Mouse (Mus musculus) gastrocnemius, postnatal 25 days (tissue): Measurements from ENCODE around the gene Lbx2. TPM values are rescaled to one million over a fixed set of nuclear protein-coding genes. Genes with fewer than 3 reads are reported as not detected.

ENCODE experiments used
- DNase-seq: peaks from one replicate; pipeline ENCODE4 v3.0.0; 2022
- total RNA-seq, 2 experiments: library from RNA; stranded (reverse); gene quantifications; 1 replicate in 1 of 2; 2 replicates in 1 of 2; pipeline ENCODE4 v1.2.3; 2021

Lbx2 gene
- total RNA-seq, 2 experiments from 2014 or later: not detected

DNA sequence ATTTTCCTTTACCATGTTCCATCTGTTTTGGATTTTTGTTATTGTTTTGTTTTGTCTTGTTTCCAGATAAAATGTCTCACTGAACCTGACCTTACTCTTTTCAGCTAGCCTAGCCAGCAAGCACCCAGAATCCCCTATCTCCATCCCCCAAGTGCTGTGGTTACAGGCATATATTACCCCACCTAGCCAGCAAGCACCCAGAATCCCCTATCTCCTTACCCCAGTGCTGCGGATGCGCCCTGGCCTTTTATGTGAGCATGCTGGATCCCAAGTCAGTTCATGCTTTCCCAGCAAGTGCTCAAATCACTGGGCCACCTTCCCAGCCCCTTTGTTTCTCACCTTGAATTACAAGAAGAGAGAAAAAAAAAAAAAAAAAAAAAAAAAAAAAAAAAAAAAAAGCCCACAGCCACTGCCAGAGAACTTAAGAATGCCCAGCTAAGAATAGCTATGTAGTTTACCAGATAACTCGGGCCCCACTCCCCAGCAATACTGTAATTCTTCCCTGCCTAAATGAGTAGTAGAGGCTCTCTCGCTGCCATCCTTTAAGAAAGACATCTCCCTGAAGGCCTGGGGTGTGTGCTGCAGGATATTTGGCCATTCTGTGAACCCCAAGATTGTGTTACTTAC is 25.5 kb downstream of the Lbx2 start:
- no peak for DNase-seq

DNA sequence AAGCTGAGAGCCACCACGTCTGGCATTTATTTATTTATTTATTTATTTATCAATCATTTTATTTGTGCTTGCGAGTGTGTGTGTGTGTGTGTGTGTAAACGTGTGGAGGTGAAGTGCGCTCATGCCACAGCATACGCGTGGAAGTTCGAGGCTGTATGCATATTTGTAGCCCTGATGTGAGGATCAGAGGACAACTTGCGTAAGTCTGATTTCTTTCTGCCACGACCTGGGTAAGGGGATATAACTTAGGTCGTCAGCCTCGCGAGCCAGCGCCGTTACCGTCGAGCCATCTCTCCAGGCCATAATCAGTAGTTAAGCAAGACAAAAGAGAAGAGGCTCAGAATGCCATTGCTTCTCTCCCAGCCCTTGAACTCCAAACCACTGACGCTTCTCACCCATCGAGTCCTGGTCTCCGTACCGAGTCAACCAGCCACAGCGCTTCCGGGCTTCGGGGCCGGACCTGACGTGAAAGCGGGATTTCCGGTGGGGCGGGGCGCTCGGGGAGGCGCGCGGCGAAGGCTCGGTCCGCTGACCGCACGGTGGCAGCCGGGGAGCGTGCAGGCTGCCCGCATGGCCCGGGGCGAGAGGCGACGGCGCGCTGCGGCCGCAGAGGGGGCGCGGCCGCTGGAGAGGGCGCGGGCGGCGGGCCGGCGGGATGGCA is 29.0 kb downstream of the Lbx2 start, which contains the start of gene Mogs:
Gene Mogs (plus strand): TSS at position 486 of the 661 bp plus-strand sequence.
- peak; percentile 92 for DNase-seq

DNA sequence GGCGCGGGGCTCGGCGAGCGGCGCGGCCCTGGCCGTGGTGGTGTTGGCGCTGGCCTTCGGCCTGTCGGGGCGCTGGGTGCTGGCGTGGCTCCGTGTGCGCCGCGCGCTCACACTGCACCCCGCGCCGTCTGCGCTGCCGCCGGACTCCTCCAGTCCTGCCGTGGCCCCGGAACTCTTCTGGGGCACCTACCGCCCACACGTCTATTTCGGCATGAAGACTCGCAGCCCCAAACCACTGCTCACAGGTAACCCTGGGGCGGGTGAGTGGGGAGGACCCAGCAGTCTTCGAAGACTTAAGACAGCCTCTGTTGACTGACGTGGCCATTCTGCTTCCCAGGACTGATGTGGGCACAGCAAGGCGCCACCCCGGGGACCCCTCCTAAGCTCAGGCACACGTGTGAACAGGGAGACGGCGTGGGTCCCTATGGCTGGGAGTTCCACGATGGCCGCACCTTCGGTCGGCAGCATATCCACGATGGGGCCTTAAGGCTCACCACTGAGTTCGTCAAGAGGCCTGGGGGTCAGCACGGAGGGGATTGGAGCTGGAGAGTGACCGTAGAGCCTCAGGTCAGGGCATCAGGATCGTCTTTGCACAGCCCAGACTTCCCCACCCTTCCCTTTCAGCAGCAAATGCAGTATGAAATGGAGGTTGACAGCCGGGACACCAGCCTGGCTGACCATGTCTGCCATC is 29.7 kb downstream of the Lbx2 start:
- no peak for DNase-seq

DNA sequence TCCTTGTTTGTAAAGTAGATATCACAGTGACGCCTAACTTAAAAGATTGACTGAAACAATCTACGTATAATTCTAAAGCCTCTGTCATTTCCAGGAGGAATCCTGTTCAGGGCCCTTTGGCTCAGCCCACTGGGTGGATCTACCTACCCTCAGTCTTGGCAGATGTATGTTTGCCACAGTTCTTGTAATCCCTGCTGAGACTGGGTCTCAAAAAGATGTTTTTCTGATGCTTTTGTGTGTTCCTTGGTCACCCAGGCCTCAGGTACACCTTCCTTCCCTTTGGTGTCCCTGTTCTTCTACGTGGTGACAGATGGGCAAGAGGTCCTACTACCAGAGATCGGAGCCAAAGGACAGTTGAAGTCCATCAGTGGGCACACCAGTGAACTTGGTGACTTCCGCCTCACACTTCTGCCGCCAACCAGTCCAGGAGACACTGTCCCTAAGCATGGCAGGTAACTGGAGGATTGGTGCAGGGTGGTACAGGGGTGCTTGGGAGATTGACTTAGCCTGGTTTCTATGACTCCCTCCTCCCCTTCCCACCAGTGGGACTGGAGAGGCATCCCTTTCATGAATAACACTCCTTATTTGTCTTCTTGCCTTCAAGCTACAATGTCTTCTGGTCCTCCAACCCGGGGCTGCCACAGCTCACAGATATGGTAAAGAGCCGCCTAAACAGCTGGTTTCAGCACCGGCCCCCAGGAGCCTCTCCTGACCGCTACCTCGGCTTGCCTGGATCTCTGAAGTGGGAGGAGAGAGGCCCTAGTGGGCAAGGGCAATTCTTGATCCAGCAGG is 30.4 kb downstream of the Lbx2 start:
- DNase-seq: no peak

DNA sequence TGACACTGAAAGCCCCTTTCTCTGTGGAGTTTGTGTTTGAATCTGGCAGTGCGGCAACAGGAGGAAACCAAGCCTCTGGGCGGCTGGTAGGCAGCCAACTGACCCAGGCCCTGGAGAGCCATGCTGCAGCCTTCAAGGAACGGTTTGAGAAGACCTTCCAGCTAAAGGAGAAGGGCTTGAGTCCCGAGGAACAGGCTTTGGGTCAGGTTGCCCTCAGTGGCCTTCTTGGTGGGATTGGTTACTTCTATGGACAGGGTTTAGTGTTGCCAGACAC is 30.9 kb downstream of the Lbx2 start:
- DNase-seq: no peak

DNA sequence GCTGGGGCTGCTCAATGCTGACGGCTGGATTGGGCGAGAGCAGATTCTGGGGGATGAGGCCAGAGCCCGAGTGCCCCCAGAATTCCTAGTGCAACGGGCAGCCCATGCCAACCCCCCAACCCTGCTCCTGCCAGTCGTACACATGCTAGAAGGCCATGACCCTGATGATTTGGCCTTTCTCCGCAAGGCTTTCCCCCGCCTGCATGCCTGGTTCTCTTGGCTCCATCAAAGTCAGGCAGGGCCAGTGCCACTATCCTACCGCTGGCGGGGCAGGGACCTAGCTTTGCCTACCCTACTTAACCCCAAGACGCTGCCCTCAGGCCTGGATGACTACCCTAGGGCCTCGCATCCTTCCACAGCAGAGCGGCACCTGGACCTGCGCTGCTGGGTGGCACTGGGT is 31.4 kb downstream of the Lbx2 start:
- no peak for DNase-seq

DNA sequence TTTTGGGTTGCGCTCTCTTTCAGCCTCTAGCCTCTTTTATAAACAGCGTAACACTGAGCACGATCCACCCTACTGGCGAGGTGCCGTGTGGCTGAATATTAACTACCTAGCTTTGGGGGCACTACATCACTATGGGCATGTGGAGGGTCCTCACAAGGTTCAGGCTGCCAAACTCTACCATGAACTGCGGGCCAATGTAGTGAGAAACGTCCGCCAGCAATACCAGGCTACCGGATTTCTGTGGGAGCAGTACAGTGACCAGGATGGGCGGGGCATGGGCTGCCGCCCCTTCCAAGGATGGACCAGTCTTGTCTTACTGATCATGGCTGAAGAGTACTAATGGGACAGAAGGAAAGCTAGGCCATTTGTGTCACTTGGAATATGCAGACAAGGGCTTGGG is 32.2 kb downstream of the Lbx2 start:
- DNase-seq: no peak

DNA sequence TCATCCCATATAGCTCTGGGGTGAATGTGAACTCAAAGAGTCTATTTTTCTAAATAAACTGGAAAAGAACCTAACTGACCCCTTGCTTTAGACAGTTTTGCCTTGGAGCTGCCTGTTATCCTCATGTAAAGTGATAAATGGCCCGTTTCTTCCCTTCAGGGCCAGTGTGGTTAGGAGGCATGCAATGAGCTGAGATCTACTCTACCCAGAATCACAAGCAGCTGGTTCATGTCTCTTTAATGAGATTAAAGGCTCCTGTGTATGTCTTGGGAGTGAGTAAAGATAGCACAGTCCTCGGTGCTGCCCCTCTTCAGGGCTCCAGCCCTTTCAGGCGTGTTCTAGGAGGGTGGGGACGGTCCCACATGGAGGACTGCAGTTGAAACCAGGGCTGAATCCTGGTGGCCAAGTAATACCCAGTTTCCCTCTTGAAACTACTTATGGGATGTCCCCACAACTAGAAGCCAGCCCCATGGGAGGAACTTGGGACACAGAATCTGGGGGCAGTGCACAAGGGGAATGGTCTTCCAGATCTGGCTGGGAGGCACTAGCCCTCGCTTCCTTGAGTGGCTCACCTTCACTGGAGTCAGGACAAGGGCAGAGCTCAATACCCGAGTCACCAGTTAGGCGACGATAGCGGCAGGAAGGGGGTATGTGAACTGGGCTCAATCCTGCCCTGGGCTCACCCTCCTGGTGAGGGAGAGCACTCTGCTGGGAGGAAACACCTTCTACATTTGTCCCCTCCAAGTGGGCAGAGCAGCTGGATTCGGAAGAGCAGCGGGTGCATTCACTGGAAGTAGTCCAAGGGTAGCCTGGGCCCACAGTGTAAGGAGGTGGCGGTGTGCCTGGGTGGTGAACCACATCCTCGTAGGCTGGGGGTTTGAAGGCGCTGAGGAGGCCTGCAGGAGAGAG is 32.9 kb downstream of the Lbx2 start:
- no peak for DNase-seq

DNA sequence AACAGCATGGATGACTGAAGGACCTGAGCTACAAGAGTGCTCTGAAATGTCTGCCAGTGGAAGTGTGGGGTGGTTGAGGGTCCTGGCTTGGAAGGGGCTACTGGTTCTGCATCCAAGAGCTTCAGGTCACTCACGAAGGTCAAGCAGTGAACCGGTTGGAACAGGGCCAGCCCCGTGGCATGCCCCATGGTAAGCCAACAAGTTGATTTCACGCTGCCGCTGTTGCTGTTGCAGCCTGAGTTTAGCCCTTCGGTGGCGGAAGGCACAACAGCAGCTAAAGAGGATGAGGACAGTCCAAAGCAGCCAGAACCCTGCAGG is 33.5 kb downstream of the Lbx2 start:
- no peak for DNase-seq

DNA sequence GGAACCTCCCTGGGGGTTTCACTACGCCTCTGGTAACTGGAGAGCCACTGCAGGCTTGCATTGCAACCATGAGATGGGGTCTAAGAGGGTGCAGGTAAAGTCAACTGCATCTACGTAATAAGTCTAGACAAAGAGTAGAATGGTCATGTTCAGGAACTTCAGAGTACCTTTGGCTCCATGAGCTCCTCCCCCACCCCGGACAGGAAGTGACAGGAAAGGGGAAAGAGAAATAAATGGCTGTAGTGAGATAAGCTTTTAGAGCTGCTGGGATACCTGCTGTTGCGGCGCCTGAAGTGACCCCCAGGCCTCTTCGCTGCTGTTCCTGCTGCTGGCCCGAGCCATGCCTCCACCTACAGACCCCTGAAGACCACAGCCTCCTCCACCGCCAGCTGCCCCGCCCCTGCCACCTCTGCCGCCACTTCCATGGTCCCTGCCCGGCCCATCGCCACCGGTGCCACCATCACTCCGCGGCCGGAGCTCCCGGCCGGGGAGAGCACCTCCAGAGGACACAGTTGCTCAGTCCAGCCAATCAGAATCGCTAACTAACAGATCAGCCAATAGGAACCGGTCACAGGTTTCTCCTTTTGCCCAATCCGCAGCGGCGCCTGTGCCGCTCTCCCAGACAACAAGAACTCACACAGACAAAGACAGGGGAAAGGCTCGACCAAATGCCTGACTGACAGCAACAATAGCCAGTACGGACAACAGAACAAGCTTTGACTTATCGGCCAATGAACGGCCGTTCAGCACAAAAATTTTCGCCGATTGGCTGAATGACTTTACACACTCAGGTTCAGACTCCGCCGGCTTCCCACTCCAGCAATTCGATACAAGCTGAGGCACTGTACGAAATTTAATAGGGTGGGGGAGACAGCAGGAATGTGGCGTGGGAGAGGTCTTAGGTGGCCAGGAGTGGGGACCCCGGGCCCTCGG is 35.0 kb downstream of the Lbx2 start, which contains the start of gene Wbp1:
Gene Wbp1 (minus strand): TSS at position 630 of the 933 bp plus-strand sequence.
- DNase-seq: peak; percentile 96

DNA sequence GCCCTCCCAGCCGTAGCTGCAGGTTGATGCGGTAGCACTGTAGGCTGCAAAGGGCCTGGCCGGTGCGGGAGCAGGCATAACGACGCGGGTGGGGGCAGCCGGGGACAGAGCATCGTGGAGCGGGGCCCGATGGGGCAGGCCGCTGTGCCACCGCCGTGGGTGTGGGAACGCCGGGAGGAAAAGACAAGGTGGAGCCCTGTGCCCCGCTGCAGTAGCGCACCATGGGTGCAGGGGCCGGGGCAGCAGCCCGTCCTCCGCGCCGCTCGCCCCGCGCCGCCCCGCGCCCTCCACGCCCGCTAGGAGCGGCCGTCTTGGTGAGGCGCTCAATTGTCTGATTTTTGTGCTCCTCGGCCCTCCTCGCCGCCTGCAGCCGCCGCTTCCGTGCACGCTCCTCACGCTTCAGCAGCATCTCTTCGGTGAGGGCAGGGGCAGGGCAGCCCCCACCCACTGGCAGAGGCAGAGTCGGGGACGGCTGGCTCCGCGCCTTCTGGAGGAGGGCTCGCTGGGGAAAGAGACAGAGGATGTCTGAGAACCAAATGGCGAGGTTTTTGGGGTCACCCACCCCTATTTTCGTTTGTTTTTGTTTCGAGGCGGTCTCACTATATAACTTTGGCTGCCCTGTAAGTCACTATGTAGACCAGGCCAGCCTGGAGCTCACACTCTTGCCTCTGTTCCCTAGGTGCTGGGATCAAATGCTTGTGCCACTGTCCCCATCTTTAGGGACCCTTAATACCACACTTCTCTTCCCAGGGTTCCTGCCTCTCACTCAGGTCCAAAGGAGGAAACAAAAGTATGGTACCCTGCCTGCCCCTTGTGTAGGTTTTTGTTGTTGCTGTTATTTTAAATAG is 35.9 kb downstream of the Lbx2 start:
- DNase-seq: no peak

DNA sequence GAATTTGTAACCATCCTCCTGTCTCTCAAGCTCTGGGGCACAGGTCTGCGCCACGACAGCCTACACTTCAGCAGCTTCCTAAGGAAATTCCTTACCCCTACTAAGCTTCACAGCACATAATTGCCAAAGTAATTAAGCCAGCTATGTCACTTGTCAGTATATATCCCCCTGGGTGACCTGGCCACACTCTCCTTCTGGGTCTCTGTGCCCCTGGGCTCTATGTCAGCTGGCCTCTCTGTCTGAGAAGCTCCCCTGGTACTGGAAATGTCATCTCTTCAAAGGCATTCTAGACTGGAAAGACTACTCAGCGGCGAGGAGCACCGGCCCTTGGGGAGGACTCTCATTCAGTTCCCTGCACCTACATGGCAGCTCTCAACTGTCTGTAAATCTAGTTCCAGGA is 36.8 kb downstream of the Lbx2 start:
- no peak for DNase-seq

DNA sequence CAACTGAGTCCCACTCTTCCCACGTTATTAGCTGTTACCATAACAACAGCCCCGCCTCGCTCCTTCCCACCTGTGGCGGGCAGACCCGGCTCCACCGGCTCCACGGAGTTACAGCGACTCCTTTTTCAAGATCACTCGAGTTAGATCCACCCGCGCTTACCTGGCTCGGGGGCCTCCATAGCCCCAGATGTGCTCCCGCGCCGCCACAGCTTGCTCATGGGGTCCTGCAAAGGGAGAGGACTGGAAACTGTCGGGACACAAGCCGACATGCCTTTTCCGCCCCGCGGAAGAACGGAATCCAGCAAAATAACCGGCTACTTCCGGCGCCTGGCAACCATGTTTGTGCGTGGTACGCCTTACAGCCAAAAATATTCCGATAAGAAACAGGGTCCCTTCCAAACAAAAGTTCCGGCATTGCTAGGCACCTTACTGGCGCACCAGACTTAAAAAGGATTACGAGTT is 38.7 kb downstream of the Lbx2 start:
- peak; percentile 89 for DNase-seq

DNA sequence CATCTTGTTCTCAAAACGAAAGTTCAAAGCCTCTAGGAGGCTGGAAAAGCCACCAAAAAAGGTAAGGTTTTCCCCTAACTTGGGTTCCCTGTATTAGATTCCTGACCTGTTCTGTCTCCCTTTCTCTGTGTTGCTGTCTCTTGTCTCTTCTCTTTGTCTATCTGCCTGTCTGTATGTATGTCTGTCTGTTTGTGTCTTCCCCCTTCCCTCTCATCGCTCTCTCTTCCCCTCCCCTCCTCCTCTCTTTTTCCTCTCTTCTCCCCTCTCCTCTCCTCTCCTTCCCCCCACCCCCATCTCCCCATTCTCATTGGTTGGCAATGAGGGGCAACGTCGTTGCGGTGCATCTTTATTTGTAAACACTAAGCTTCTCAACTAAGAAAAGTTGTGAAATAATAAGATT is 39.2 kb downstream of the Lbx2 start, which contains the start of gene Ino80b:
Gene Ino80b (minus strand): TSS at position 101 of the 400 bp plus-strand sequence.
- no peak for DNase-seq

DNA sequence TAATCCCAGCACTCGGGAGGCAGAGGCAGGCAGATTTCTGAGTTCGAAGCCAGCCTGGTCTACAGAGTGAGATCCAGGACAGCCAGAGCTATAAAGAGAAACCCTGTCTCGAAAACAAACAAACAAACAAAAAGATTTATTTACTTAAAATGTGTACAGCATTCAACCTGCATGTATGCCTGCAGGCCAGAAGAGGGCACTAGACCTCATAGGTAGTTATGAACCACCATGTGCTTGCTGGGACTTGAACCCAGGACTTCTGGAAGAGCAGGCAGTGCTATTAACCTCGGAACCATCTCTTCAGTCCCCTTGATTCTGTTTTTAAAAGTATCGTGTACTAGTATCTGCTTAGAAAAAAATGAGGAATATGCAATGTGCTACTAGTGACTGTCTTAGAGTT is 41.3 kb downstream of the Lbx2 start:
- DNase-seq: no peak

DNA sequence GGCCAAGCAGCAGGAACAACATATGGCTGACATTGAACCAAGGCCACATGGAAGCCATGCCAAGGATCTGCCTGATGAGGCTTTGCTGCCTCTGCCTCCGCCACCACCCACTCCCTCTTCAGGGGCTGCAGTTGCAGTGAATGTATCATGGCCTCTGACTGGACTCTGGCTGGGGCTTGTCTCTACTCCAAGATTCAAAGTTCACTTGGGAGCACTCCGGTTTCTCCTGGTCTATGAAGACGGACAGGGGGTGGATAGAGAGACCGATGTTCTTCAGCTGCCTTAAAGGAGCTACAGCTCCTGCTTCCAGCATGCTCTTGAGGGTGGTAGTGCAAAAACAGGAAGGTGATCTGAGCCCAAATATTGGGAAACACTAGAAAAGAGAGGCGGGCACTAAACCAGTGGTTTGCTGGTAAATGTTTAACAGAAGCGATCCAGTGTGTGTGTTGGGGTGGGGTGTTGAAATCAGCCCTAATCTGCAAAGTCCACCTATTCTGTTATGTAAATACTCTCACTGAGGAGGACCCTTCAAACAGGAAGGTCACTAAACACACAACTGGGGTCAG is 45.4 kb downstream of the Lbx2 start:
- DNase-seq: no peak

DNA sequence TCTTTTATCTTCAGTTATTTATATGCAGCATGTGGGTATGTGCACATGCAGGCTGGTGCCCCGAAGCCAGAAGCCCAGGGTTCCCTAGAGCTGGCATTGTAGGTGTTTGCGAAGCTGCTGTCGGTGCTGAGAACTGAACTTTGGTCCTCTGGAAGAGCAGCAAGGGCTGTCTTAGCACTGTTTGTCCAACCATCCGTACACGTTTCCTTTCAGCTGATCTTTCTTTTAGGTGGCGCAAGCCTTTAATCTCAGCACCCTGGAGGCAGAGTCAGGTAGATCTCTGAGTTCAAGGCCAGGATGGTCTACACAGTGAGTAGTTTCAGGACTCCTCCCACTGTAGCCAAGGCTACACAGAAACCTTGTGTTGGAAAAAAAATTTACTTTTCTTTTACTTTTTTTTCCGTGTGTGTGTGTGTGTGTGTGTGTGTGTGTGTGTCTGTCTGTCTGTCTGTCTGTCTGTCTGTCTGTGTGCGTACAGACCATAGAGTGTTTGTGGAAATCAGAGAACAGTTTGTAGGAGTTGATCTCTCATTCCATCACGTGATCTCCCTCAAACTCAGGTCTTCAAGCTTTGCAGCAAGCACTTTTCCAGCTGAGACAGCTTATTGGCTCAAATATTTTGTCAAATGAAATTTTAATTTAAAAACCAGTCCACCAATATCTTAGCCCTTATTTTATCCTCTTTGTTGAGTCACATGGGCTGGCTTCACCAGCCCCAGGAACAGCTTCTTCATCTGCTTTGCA is 46.2 kb downstream of the Lbx2 start:
- DNase-seq: no peak

DNA sequence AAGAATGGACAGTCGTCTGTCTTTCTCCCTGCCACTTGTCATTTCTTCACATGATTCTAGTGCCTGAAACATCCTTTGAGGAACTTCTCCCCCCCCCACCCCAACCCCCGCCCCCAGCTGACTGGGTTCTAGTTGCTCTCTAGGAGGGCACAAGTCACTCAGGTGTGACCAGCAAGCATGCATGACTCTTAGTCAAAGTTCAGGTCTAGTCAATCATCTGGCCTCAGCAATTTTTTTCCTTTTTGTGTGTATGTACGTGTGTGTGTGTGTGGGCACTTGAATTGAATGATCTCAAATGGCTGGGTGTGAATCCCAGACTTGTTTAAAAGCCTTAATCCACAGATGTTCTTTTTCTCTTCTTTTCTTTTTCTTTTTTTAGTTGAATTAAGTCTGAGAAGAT is 48.1 kb downstream of the Lbx2 start:
- no peak for DNase-seq
